Comparison of ENCODE assay signal across 8 mouse cellular contexts in the genomic region with DNA sequence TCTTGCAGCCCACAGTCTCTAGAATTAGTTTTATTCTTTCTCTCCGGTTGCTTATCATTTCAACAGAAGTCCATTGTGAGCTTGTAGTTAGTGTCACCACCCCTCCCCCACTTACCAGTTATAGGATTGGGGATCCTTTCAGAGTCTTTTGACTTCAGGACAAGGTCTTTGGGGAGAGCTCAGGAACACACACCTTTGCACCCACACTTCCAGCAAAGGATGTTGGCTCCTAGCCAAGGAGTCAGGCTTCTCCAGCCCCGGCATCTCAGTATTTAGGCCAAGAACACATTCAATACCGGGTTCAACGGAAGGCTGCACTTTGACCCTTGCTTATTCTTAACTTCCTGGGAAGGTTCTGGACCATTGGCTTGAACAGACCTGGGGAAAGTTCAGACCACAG. TPM values are rescaled to one million over a fixed set of nuclear protein-coding genes. Genes with fewer than 3 reads are reported as not detected.
DNase-seq lines count a peak whose midpoint lies in the region; ATAC-seq and TF ChIP-seq lines count a peak whose summit lies in the region.

No protein-coding gene starts in this region.

- TF ChIP-seq RAD21 in CH12.LX (IDR thresholded peaks at IDR 0.05; ENCODE audit: low read depth, low read length): no peak

- no peaks in the 10 kb centered on the region for H3K9me3 ChIP-seq in CH12.LX (replicated peaks; ENCODE audit: low read length)
- no peaks in the 10 kb centered on the region for H3K9me3 ChIP-seq in midbrain, embryonic 10.5 days (replicated peaks)

- H3K9ac ChIP-seq in CH12.LX (ENCODE audit: insufficient read depth, low read depth): peak overlapping the region; percentile 85
- H3K9ac ChIP-seq in heart, adult 2 months (ENCODE audit: low read depth, low read length): no peak overlapping the region; the same call in 1 of the 2 replicates

- TF ChIP-seq POLR2A in CH12.LX (IDR thresholded peaks at IDR 0.05; ENCODE audit: low read depth, low read length): no peak
- no peak for TF ChIP-seq POLR2A in heart, adult 2 months (IDR thresholded peaks at IDR 0.05; ENCODE audit: insufficient read depth, low read depth, low read length)

- TF ChIP-seq EP300 in CH12.LX (IDR thresholded peaks at IDR 0.05; ENCODE audit: low read length): no peak
- no peak for TF ChIP-seq EP300 in heart, adult 2 months (IDR thresholded peaks at IDR 0.05; ENCODE audit: insufficient read depth, low read depth, low read length)

- in situ Hi-C loops in CH12.LX (cut with MboI; ENCODE audit: low pct_ligation_motif_present, low pct_unique_long_range_greater_than_20kb, low sequenced_read_pairs): loop anchor here (5.0 to 10.0 kb wide), 5 partner anchors 190 to 715 kb away; no protein-coding TSS in a partner anchor

- H3K27me3 ChIP-seq in CH12.LX (replicated peaks): no peaks in the 10 kb centered on the region
- H3K27me3 ChIP-seq in heart, adult 2 months (ENCODE audit: control insufficient read depth, insufficient read depth, low read length): no peaks in the 10 kb centered on the region
- no peaks in the 10 kb centered on the region for H3K27me3 ChIP-seq in midbrain, embryonic 10.5 days (ENCODE audit: low read depth, poor library complexity, severe bottlenecking)

- no peak for TF ChIP-seq CTCF in CH12.LX (conservative IDR thresholded peaks at IDR 0.05 in 1 of 2, IDR thresholded peaks at IDR 0.05 in 1 of 2; ENCODE audit: low read depth in 2 of 2, low read length in 2 of 2)
- no peak for TF ChIP-seq CTCF in heart, adult 2 months (IDR thresholded peaks at IDR 0.05)

- H3K4me1 ChIP-seq in CH12.LX (ENCODE audit: control insufficient read depth in 1 of 2, insufficient read depth in 2 of 2): peaks cover 15 to 35% of the 10 kb centered on the region in 2 experiments; a peak in 3 of 4 replicates
- no peaks in the 10 kb centered on the region for H3K4me1 ChIP-seq in heart, adult 2 months (ENCODE audit: control insufficient read depth, insufficient read depth, low read length)
- H3K4me1 ChIP-seq in midbrain, embryonic 10.5 days: peaks cover 29% of the 10 kb centered on the region

- peaks cover 4% of the 10 kb centered on the region; the same call in 1 of the 2 replicates for H3K79me2 ChIP-seq in CH12.LX (replicated peaks; ENCODE audit: control insufficient read depth, extremely low read depth, insufficient read depth, poor library complexity, severe bottlenecking)
- no peaks in the 10 kb centered on the region for H3K79me2 ChIP-seq in heart, adult 2 months (replicated peaks; ENCODE audit: control insufficient read depth, insufficient read depth, low read length)

- peak; percentile 34 for DNase-seq in adrenal gland, adult 2 months
- DNase-seq in adrenal gland, postnatal 25 days: no peak
- no peak for DNase-seq in CH12.LX (ENCODE audit: extremely low read depth)
- DNase-seq in heart, adult 2 months: peak in 1 of 2 experiments; percentile 41
- DNase-seq in kidney, adult 18-20 months: peak; percentile 81
- no peak for DNase-seq in midbrain, embryonic 10.5 days (ENCODE audit: low spot score)
- DNase-seq in urinary bladder, postnatal 10 days (ENCODE audit: low spot score): no peak

- H3K4me2 ChIP-seq in CH12.LX (ENCODE audit: insufficient read depth, low read depth, poor library complexity, severe bottlenecking): peak overlapping the region; percentile 99

- intact Hi-C loops in heart, adult 2 months (cut with DNase I): loop anchor here (1.0 to 2.0 kb wide), 6 partner anchors 33 to 691 kb away; no protein-coding TSS in a partner anchor

- no peaks in the 10 kb centered on the region for H3K36me3 ChIP-seq in CH12.LX (replicated peaks in 1 of 2; ENCODE audit: control insufficient read depth in 1 of 2, insufficient read depth in 1 of 2, low read length in 1 of 2)
- no peaks in the 10 kb centered on the region; the same call in 1 of the 2 replicates for H3K36me3 ChIP-seq in heart, adult 2 months (ENCODE audit: control insufficient read depth, insufficient read depth, low read length)
- no peaks in the 10 kb centered on the region for H3K36me3 ChIP-seq in midbrain, embryonic 10.5 days

- H3K4me3 ChIP-seq in CH12.LX (replicated peaks in 1 of 3; ENCODE audit: low read depth in 2 of 3, low read length in 2 of 3, poor library complexity in 1 of 3): peak overlapping the region; percentile 66 to 71 (median 67)
- H3K4me3 ChIP-seq in heart, adult 2 months: peak overlapping the region; percentile 84
- H3K4me3 ChIP-seq in midbrain, embryonic 10.5 days: peak overlapping the region; percentile 83

- 25% methylated on average over 4 of the region's 4 CpGs for WGBS in heart, adult 2 months
- 21% methylated on average over 4 of the region's 4 CpGs for WGBS in midbrain, embryonic 10.5 days

- peak overlapping the region; percentile 25; the same call in 1 of the 2 replicates for H3K27ac ChIP-seq in CH12.LX (ENCODE audit: insufficient read depth, low read depth)
- peak overlapping the region; percentile 80 for H3K27ac ChIP-seq in heart, adult 2 months
- H3K27ac ChIP-seq in midbrain, embryonic 10.5 days (replicated peaks): peak overlapping the region; percentile 97

- ATAC-seq in inflammation-experienced regulatory T-cells, adult 6 months: no peak

- dilution Hi-C loops in CH12.LX (cut with MboI; ENCODE audit: extremely low pct_ligation_motif_present, extremely low pct_unique_long_range_greater_than_20kb, low sequenced_read_pairs): no loop called here

TF ChIP-seq in CH12.LX, 34 proteins besides CTCF, POLR2A, EP300 and RAD21:
- TF ChIP-seq MXI1 (IDR thresholded peaks at IDR 0.05; ENCODE audit: low read depth, low read length) (no peak), PAX5 (IDR thresholded peaks at IDR 0.05; ENCODE audit: low read length) (no peak), MAZ (IDR thresholded peaks at IDR 0.05; ENCODE audit: low read depth, low read length) (no peak), JUND (conservative IDR thresholded peaks at IDR 0.05; ENCODE audit: low read depth, low read length) (no peak), MAFK (IDR thresholded peaks at IDR 0.05; ENCODE audit: insufficient replicate concordance, low read length) (no peak), CHD1 (IDR thresholded peaks at IDR 0.05; ENCODE audit: low read depth, low read length) (0 out of 2 replicates have a peak, but pooled peaks have one; percentile 67), TCF12 (IDR thresholded peaks at IDR 0.05; ENCODE audit: low read depth, low read length) (no peak), USF2 (conservative IDR thresholded peaks at IDR 0.05; ENCODE audit: low read depth, low read length) (no peak), ETS1 (conservative IDR thresholded peaks at IDR 0.05; ENCODE audit: low read depth, low read length) (no peak), UBTF (IDR thresholded peaks at IDR 0.05; ENCODE audit: low read depth, low read length) (no peak; the same call in 1 of the 2 replicates), KAT2A (IDR thresholded peaks at IDR 0.05; ENCODE audit: insufficient replicate concordance, low read length) (0 out of 2 replicates have a peak, but pooled peaks have one; percentile 18), JUN (IDR thresholded peaks at IDR 0.05; ENCODE audit: insufficient read depth, low read depth, low read length) (no peak), SIN3A (IDR thresholded peaks at IDR 0.05; ENCODE audit: low read length) (no peak), TBP (conservative IDR thresholded peaks at IDR 0.05; ENCODE audit: low read depth, low read length) (no peak), CHD2 (IDR thresholded peaks at IDR 0.05; ENCODE audit: low read length) (peak; percentile 68), GABPA (IDR thresholded peaks at IDR 0.05; ENCODE audit: insufficient replicate concordance, low read depth, low read length) (no peak), NELFE (IDR thresholded peaks at IDR 0.05; ENCODE audit: low read depth, low read length) (no peak), NRF1 (IDR thresholded peaks at IDR 0.05; ENCODE audit: low read depth, low read length) (no peak), POLR2AphosphoS2 (IDR thresholded peaks at IDR 0.05; ENCODE audit: low read depth, low read length) (no peak), SMC3 (IDR thresholded peaks at IDR 0.05; ENCODE audit: low read depth, low read length) (no peak)

RNA-seq across cellular contexts. Expression of a gene that starts 0.6 kb away (rescaled TPM):
- 10 to 100 TPM; 10.7 to 16.3 TPM for total RNA-seq in adrenal gland, adult 2 months (2021)
- polyA plus RNA-seq in adrenal gland, adult 2 months (2012; rRNA removed): 8.8 and 10.5 TPM in 2 replicates
- 12.3 and 12.9 TPM in 2 replicates for total RNA-seq in adrenal gland, postnatal 25 days (2021)
- 5.1 and 8.1 TPM in 2 replicates for total RNA-seq in CH12.LX (2012; rRNA removed)
- 13.4 and 13.5 TPM in 2 replicates for total RNA-seq in CH12.LX (2014; rRNA removed)
- polyA plus RNA-seq in CH12.LX (2012; ENCODE audit: insufficient read length, low read depth): 10.3 and 10.6 TPM in 2 replicates
- 10 to 100 TPM; 20.4 to 32.7 TPM for total RNA-seq in heart, adult 2 months (2021)
- polyA plus RNA-seq in heart, adult 2 months (2012; rRNA removed): 15.4 and 22.7 TPM in 2 replicates
- 46.5 and 59.2 TPM in 2 replicates for polyA plus RNA-seq in midbrain, embryonic 10.5 days (2016; fragmentation: Nextera tagmentation; extraction: Ambion mirVana)
- 10 to 100 TPM; 38.7 to 86.8 (median 66.6) TPM for polyA plus RNA-seq in inflammation-experienced regulatory T-cells, adult 6 months (2017; shearing (Covaris generic))

Comparison
In these comparisons a context has a peak if more than half of its experiments do, and no peak if none do; other contexts are left out.
1. DNase-seq: peak in adrenal gland, adult 2 months (single experiment) and kidney, adult 18-20 months (single experiment); none in adrenal gland, postnatal 25 days (single experiment), CH12.LX (single experiment), midbrain, embryonic 10.5 days (single experiment) and urinary bladder, postnatal 10 days (single experiment).
2. H3K27ac ChIP-seq: peak in every context shown above with its lines; median percentile 97 in midbrain, embryonic 10.5 days; 80 in heart, adult 2 months; 25 in CH12.LX.
3. Peak in every context shown above with its lines, with median percentiles within 50 percentile points of each other: H3K4me3 ChIP-seq.